Mouse (Mus musculus) erythroblast, embryonic 14.5 days (primary cell): ENCODE data around the gene Actb.

Experiments used
- GATA1 ChIP-seq: IDR thresholded peaks from 2 replicates; pipeline ENCODE4 v1.6.1; 2012; ENCODE audit warnings: low read length, inconsistent platforms, mixed read lengths
- TAL1 ChIP-seq: IDR thresholded peaks from 3 replicates; pipeline ENCODE4 v1.6.1; 2012; ENCODE audit warnings: low read length, inconsistent platforms, mixed read lengths

DNA sequence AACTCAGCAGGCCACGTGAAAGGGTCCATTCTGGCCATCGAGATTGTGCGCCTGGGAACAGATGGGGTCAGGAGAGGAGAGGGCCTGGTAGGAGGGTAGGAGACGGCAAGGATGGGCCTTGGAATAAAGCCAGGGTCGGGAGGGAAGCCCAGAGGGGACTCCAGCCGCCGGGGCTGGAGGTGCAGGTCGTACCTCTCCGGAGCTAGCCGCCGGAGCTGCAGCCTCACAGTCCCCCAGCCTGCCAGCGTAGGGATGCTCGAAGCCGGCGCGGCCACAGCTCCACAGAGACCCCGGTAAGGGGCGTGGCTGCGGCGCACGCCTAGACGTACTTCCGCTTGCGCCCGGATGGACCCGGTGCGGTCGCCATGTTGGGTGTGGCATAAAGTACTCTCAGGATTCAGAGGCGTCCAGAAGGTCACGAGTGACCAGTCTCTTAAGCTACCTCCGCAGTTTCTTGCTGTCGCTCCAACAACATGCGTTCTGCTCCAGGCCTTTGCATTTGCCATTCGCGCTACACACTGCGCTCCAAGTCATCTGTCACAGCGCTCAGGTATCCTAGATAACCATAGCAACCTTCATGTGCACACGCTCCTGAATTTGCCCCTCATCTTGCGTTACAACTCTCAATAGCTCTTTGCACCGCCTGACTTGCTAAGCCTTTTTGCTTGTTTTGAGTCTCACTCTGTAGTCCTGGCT lies 11.5 kb downstream of the Actb start, which contains the start of gene Fbxl18:
- TF ChIP-seq GATA1 (no peak), TAL1 (no peak)
